Mouse (Mus musculus): Measurements from ENCODE around the gene Plce1. TPM values are rescaled to one million over a fixed set of nuclear protein-coding genes. Genes with fewer than 3 reads are reported as not detected.

Gene Plce1
- polyA plus RNA-seq (2015; fragmentation: Nextera tagmentation; extraction: Ambion mirVana): 4.1 TPM in 2 replicates

GRCm38 (mm10) chr19:38480731-38481621, at the start of gene Plce1:
Plce1 (plus strand) TSS chr19:38481109.
- Histone ChIP-seq H3K9me3 (replicated peaks) (no peaks in the 10 kb centered on the region), H3K4me1 (peaks cover 43% of the 10 kb centered on the region), H3K4me3 (replicated peaks) (peak within 1 kb of the TSS; percentile 65), H3K4me2 (peak within 1 kb of the TSS; percentile 99), H3K27me3 (replicated peaks) (peaks cover 9% of the 10 kb centered on the region; the same call in 1 of the 2 replicates), H3K27ac (replicated peaks) (peak within 1 kb of the TSS; percentile 69), H3K36me3 (no peaks in the 10 kb centered on the region), H3K9ac (replicated peaks) (peak within 1 kb of the TSS; percentile 58)
- ATAC-seq (ENCODE audit: low FRiP score): peak; percentile 82
- under 1% methylated on average over 47 of the region's 90 CpGs for WGBS

- WGBS: 77% methylated on average over 7 of the region's 7 CpGs
- Histone ChIP-seq H3K4me3 (replicated peaks) (no peak overlapping the region), H3K36me3 (no peaks in the 10 kb centered on the region), H3K27me3 (replicated peaks) (no peaks in the 10 kb centered on the region), H3K4me1 (no peaks in the 10 kb centered on the region), H3K27ac (replicated peaks) (no peak overlapping the region), H3K4me2 (no peak overlapping the region), H3K9ac (replicated peaks) (no peak overlapping the region), H3K9me3 (replicated peaks) (no peaks in the 10 kb centered on the region)
- ATAC-seq (ENCODE audit: low FRiP score): no peak
Measured at GRCm38 (mm10) chr19:38431326-38431725, 49.6 kb upstream of the Plce1 start.

- H3K27me3 ChIP-seq (replicated peaks): no peaks in the 10 kb centered on the region
- ATAC-seq (ENCODE audit: low FRiP score): no peak
- H3K9ac ChIP-seq (replicated peaks): no peak overlapping the region
- H3K36me3 ChIP-seq: no peaks in the 10 kb centered on the region
- no peak overlapping the region for H3K4me2 ChIP-seq
- WGBS: 90% methylated on average over 3 of the region's 3 CpGs
- no peaks in the 10 kb centered on the region for H3K9me3 ChIP-seq (replicated peaks)
- H3K27ac ChIP-seq (replicated peaks): no peak overlapping the region
- no peak overlapping the region for H3K4me3 ChIP-seq (replicated peaks)
- no peaks in the 10 kb centered on the region for H3K4me1 ChIP-seq
Measured at GRCm38 (mm10) chr19:38432021-38432420, 48.9 kb upstream of the Plce1 start.

- H3K9me3 ChIP-seq (replicated peaks): no peaks in the 10 kb centered on the region
- H3K27me3 ChIP-seq (replicated peaks): no peaks in the 10 kb centered on the region
- WGBS: 89% methylated on average over 2 of the region's 2 CpGs
- H3K9ac ChIP-seq (replicated peaks): no peak overlapping the region
- H3K4me3 ChIP-seq (replicated peaks): no peak overlapping the region
- H3K27ac ChIP-seq (replicated peaks): no peak overlapping the region
- no peak for ATAC-seq (ENCODE audit: low FRiP score)
- H3K4me1 ChIP-seq: no peaks in the 10 kb centered on the region
- H3K4me2 ChIP-seq: no peak overlapping the region
- H3K36me3 ChIP-seq: no peaks in the 10 kb centered on the region
Measured at GRCm38 (mm10) chr19:38433381-38433780, 47.5 kb upstream of the Plce1 start.

DNA sequence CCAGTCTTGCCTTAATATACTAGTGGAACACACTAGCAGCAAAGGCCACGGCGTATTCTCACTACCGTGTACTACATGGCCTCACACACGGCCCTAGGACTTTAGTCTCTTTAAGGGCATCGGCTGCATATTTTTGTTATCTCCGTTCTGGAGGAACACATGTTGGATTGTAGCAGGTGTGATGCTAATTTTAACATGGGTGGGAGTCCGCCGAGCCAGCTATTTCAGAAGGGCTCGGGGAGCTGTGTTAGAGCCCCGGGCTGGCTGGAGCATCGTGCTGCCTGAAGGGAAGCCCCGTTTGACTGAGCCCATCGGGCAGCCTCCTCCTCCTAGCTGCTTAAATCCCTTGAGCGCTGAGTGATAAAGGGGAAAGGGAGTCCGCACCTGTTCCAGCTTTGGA, 45.7 kb upstream of the Plce1 start:
- no peak overlapping the region for H3K4me3 ChIP-seq (replicated peaks)
- H3K27me3 ChIP-seq (replicated peaks): no peaks in the 10 kb centered on the region
- H3K9ac ChIP-seq (replicated peaks): no peak overlapping the region
- no peaks in the 10 kb centered on the region for H3K36me3 ChIP-seq
- 91% methylated on average over 15 of the region's 15 CpGs for WGBS
- no peak for ATAC-seq (ENCODE audit: low FRiP score)
- no peaks in the 10 kb centered on the region for H3K9me3 ChIP-seq (replicated peaks)
- H3K4me2 ChIP-seq: no peak overlapping the region
- H3K27ac ChIP-seq (replicated peaks): no peak overlapping the region
- no peaks in the 10 kb centered on the region for H3K4me1 ChIP-seq

GRCm38 (mm10) chr19:38441860-38442259, 39.0 kb upstream of the Plce1 start:
- Histone ChIP-seq H3K27ac (replicated peaks) (no peak overlapping the region), H3K36me3 (no peaks in the 10 kb centered on the region), H3K4me2 (no peak overlapping the region), H3K4me1 (no peaks in the 10 kb centered on the region), H3K9ac (replicated peaks) (no peak overlapping the region), H3K4me3 (replicated peaks) (no peak overlapping the region), H3K27me3 (replicated peaks) (no peaks in the 10 kb centered on the region), H3K9me3 (replicated peaks) (no peaks in the 10 kb centered on the region)
- WGBS: 89% methylated on average over 8 of the region's 8 CpGs
- ATAC-seq (ENCODE audit: low FRiP score): no peak

DNA sequence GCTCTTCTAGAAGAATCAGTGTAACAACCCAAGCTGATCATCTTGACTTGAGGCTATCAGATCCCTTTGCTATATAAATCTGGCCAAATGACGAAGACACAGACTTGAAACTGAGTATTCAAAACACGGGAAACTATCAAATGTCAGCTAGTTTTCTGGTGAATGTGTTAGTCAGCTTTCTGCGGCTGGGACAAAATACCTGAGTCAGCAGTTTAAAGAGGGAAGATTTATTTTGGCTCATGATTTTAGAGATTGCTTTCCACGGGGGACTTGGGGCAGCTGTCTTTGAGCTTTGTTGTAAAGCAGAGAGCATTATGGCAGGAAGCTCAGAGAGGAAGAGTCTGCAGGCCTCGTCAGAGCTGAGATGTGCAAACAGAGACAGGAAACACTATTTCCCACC, 35.2 kb upstream of the Plce1 start:
- Histone ChIP-seq H3K27me3 (replicated peaks) (no peaks in the 10 kb centered on the region), H3K4me3 (replicated peaks) (no peak overlapping the region), H3K36me3 (no peaks in the 10 kb centered on the region), H3K27ac (replicated peaks) (no peak overlapping the region), H3K4me2 (no peak overlapping the region), H3K4me1 (peaks cover 3% of the 10 kb centered on the region; the same call in 1 of the 2 replicates), H3K9ac (replicated peaks) (no peak overlapping the region), H3K9me3 (replicated peaks) (no peaks in the 10 kb centered on the region)
- ATAC-seq (ENCODE audit: low FRiP score): no peak
- WGBS: 72% methylated on average over 5 of the region's 5 CpGs

DNA sequence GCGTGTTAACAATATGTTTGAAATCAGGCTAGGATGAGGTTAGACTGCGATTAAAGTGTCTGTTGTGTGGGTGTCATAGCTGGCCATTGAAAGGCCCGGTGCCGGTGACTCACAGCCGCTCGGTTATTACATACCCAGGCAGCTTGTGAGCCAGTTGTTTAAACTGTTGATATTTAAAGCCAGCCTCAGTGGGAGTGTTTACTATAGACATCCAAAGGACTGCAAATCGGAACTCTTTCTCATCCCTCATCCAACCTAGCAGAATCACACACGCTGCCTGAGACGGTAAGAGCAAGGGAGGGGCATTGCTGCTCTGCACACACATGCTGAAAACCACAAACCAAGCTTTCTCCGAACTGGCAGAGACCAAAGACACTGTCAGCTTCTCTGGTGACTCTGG, 25.7 kb upstream of the Plce1 start:
- ATAC-seq (ENCODE audit: low FRiP score): no peak
- Histone ChIP-seq H3K4me1 (no peaks in the 10 kb centered on the region), H3K27me3 (replicated peaks) (no peaks in the 10 kb centered on the region), H3K36me3 (no peaks in the 10 kb centered on the region), H3K4me3 (replicated peaks) (no peak overlapping the region), H3K4me2 (no peak overlapping the region), H3K27ac (replicated peaks) (no peak overlapping the region), H3K9ac (replicated peaks) (no peak overlapping the region), H3K9me3 (replicated peaks) (no peaks in the 10 kb centered on the region)
- WGBS: 89% methylated on average over 10 of the region's 10 CpGs

DNA sequence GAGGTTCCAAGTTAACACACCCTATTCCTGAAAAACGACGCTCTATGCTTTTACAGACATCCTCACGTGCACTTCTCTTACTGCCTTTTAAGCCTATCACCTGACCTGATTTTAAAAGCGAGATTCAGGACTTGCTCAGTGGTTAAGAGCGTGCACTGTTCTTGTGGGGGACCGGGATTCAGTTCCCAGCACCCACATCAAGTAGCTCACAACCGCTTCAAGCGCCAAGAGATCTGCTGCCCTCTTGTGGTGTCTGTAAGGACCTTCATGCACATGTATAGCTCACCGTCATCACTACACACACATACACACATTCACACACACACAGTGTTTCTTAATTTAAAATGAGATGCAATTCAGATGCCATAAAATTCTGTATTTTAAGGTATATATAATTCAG, 21.9 kb upstream of the Plce1 start:
- H3K36me3 ChIP-seq: no peaks in the 10 kb centered on the region
- ATAC-seq (ENCODE audit: low FRiP score): no peak
- H3K4me2 ChIP-seq: no peak overlapping the region
- no peaks in the 10 kb centered on the region for H3K9me3 ChIP-seq (replicated peaks)
- H3K4me1 ChIP-seq: no peaks in the 10 kb centered on the region
- no peak overlapping the region for H3K4me3 ChIP-seq (replicated peaks)
- no peak overlapping the region for H3K27ac ChIP-seq (replicated peaks)
- WGBS: 96% methylated on average over 9 of the region's 9 CpGs
- H3K9ac ChIP-seq (replicated peaks): no peak overlapping the region
- H3K27me3 ChIP-seq (replicated peaks): no peaks in the 10 kb centered on the region

DNA sequence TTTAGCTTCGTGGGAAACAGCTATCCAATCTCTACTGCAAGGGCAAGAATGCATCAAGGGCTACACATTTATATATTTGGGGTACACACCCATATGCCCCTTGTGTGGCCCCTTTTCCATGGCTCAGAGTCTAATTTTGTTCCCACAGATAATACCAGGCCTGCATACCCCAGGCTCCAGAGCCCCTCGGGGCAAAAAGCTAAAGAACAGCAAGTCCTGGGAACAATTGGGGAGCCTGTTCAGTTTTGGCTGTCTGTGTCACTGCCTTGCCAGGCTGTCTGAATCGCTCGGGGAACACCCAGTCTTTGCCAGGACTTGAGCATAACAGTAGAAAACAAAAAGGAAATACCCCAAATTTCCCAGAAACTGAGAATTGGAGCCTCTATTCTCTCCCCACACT, 20.2 kb upstream of the Plce1 start:
- no peak overlapping the region for H3K9ac ChIP-seq (replicated peaks)
- H3K4me3 ChIP-seq (replicated peaks): no peak overlapping the region
- no peaks in the 10 kb centered on the region for H3K27me3 ChIP-seq (replicated peaks)
- no peak overlapping the region for H3K27ac ChIP-seq (replicated peaks)
- H3K36me3 ChIP-seq: no peaks in the 10 kb centered on the region
- no peaks in the 10 kb centered on the region for H3K9me3 ChIP-seq (replicated peaks)
- WGBS: 77% methylated on average over 4 of the region's 4 CpGs
- H3K4me2 ChIP-seq: no peak overlapping the region
- ATAC-seq (ENCODE audit: low FRiP score): no peak
- no peaks in the 10 kb centered on the region for H3K4me1 ChIP-seq

GRCm38 (mm10) chr19:38470257-38470893, 10.5 kb upstream of the Plce1 start:
- Histone ChIP-seq H3K9ac (replicated peaks) (no peak overlapping the region), H3K4me2 (no peak overlapping the region), H3K27me3 (replicated peaks) (no peaks in the 10 kb centered on the region), H3K27ac (replicated peaks) (no peak overlapping the region), H3K9me3 (replicated peaks) (no peaks in the 10 kb centered on the region), H3K36me3 (no peaks in the 10 kb centered on the region), H3K4me1 (no peaks in the 10 kb centered on the region), H3K4me3 (replicated peaks) (no peak overlapping the region)
- 77% methylated on average over 10 of the region's 10 CpGs for WGBS
- no peak for ATAC-seq (ENCODE audit: low FRiP score)

DNA sequence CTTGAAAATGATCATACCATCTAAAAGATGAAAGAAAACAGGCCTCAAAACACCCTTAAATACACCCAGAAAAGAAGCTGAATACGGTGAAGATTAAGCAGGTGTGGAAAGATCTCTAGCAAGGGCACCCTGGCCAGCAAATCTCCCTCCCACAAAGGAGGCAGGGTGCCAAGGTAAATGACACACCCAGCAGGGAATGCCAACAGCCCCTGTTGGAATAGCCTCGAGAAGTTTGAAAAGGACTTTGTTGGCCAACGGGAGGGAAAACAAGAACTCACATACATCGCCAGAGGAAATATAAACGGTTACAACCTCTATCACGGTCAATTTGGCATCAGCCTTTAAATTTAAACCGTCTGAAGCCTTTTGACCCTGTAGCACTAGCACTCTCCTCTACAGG, 5.5 kb upstream of the Plce1 start:
- Histone ChIP-seq H3K27ac (replicated peaks) (no peak overlapping the region), H3K4me3 (replicated peaks) (no peak overlapping the region), H3K9me3 (replicated peaks) (no peaks in the 10 kb centered on the region), H3K27me3 (replicated peaks) (peaks cover 6% of the 10 kb centered on the region; the same call in 1 of the 2 replicates), H3K4me2 (no peak overlapping the region), H3K36me3 (no peaks in the 10 kb centered on the region), H3K4me1 (peaks cover 16% of the 10 kb centered on the region), H3K9ac (replicated peaks) (no peak overlapping the region)
- ATAC-seq (ENCODE audit: low FRiP score): no peak
- WGBS: 52% methylated on average over 7 of the region's 7 CpGs
